Mouse (Mus musculus): ENCODE results near the gene Polr2j.

DNA sequence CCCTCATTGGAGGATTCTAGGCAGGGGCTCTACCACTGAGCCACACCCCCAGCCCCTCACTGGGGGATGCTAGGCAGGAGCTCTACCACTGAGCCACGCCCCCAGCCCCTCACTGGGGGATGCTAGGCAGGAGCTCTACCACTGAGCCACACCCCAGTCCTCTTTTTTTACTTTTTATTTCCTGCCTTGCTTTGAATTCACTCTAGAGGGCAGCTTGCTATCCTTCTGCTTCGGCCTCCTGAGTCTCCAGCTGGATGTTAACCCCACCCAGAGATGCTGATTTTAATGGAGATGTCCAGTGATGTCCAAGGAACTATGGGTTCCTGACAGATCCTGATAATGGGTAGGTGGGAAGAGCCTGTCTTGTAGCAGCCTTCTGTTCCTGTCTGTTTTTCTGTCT, 47.0 kb upstream of the Polr2j start:
- no peak for TF ChIP-seq POLR2A (IDR thresholded peaks at IDR 0.05; ENCODE audit: control insufficient read depth, low read depth, low read length)
- TF ChIP-seq CTCF (IDR thresholded peaks at IDR 0.05; ENCODE audit: control insufficient read depth, insufficient read depth, insufficient replicate concordance, low read depth, low read length): no peak

Data from testis, adult 2 months (tissue).